Mouse (Mus musculus): Measurements from ENCODE around the gene Aspdh. TPM values are rescaled to one million over a fixed set of nuclear protein-coding genes. Genes with fewer than 3 reads are reported as not detected.

Gene Aspdh
- polyA plus RNA-seq, 1 experiment from 2014 or later, result 3.8 TPM

DNA sequence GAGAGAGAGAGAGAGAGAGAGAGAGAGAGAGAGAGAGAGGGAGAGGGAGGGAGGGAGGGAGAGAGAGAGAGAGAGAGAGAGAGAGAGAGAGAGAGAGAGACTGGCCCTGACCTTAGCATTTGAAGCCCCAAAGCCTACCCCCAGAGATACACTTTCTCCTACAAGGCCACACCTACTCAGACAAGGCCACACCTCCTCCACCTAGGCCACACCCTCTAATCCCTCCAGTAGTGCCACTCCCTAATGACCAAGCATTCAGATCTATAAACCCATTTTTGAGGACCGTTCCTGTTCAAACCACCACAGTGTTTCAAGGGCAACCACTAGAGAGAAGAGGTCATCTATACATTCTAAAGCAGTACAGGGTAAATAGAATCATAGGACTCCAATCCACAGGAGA is 8.9 kb upstream of the Aspdh start:
- Histone ChIP-seq H3K27ac (no peak overlapping the region), H3K9me3 (peaks cover 3% of the 10 kb centered on the region; the same call in 1 of the 2 replicates), H3K4me1 (peaks cover 15% of the 10 kb centered on the region), H3K9ac (no peak overlapping the region), H3K36me3 (peaks cover 60% of the 10 kb centered on the region), H3K27me3 (replicated peaks) (peaks cover 23% of the 10 kb centered on the region), H3K4me3 (no peak overlapping the region), H3K4me2 (replicated peaks) (no peak overlapping the region)
- WGBS, result 80% methylated on average over 1 of the region's 1 CpGs
- ATAC-seq (ENCODE audit: low FRiP score, low read depth), result no peak

DNA sequence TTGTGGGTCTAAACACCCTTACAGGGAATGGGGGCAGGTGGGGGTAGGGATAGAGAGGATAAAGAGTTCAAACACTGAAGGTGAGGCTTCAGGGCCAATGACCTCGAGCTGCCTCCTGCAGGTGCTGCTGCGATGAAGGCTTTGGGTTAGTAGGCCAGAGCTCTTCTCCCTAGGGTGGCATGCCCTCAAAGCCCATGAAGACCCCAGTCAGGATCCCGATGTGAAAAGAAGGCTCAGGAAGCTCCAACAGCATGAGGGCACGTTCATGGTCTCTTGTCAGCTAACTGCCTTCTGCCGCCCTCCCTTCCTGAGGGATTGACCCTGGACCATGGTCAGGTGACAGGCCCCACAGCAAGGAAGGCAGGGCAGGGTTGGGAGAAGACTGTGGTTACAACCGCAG is 5.1 kb upstream of the Aspdh start:
- Histone ChIP-seq H3K27ac (no peak overlapping the region), H3K36me3 (peaks cover 73% of the 10 kb centered on the region), H3K27me3 (replicated peaks) (peaks cover 47% of the 10 kb centered on the region), H3K4me1 (peaks cover 27% of the 10 kb centered on the region), H3K9me3 (peaks cover 3% of the 10 kb centered on the region; the same call in 1 of the 2 replicates), H3K4me3 (no peak overlapping the region), H3K4me2 (replicated peaks) (no peak overlapping the region), H3K9ac (no peak overlapping the region)
- WGBS, result 75% methylated on average over 6 of the region's 6 CpGs
- ATAC-seq (ENCODE audit: low FRiP score, low read depth), result no peak

DNA sequence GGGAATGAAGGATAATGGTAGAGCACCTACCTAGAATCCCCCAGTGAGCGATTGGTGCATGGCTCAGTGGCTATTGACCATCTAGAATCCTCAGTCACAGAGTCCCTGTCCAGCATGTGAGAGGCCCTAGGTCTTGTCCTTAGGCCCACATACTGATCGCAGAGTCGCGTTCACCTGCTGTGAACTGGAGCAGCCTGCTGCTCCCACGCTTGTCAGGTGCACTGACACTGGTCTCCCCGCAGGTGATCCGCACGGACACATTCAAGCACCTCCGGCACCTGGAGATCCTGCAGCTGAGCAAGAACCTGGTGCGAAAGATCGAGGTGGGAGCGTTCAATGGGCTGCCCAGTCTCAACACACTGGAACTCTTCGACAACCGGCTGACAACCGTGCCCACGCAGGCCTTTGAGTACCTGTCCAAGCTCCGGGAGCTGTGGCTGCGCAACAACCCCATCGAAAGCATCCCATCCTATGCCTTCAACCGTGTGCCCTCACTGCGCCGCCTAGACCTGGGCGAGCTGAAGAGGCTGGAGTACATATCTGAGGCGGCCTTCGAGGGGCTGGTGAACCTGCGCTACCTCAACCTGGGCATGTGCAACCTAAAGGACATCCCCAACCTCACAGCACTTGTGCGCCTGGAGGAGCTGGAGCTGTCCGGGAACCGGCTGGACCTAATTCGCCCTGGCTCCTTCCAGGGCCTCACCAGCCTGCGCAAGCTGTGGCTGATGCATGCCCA is 4.3 kb upstream of the Aspdh start:
- Histone ChIP-seq H3K9me3 (peaks cover 3% of the 10 kb centered on the region; the same call in 1 of the 2 replicates), H3K27ac (no peak overlapping the region), H3K9ac (no peak overlapping the region), H3K4me2 (replicated peaks) (no peak overlapping the region), H3K27me3 (replicated peaks) (peaks cover 47% of the 10 kb centered on the region), H3K4me3 (no peak overlapping the region), H3K36me3 (peaks cover 69% of the 10 kb centered on the region), H3K4me1 (peaks cover 32% of the 10 kb centered on the region)
- WGBS, result 78% methylated on average over 31 of the region's 31 CpGs
- ATAC-seq (ENCODE audit: low FRiP score, low read depth), result no peak

DNA sequence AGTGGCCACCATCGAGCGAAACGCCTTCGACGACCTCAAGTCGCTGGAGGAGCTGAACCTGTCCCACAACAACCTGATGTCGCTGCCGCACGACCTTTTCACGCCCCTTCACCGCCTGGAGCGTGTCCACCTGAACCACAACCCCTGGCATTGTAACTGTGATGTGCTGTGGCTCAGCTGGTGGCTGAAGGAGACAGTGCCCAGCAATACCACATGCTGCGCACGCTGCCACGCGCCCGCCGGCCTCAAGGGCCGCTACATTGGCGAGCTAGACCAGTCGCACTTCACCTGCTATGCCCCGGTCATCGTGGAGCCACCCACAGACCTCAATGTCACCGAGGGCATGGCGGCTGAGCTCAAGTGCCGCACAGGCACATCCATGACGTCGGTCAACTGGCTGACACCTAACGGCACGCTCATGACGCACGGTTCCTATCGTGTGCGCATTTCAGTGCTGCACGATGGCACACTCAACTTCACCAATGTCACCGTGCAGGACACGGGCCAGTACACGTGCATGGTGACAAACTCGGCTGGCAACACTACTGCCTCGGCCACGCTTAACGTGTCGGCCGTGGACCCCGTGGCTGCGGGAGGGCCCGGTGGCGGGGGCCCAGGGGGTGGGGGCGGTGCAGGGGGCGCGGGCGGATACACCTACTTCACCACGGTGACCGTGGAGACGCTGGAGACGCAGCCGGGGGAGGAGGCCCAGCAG is 3.5 kb upstream of the Aspdh start:
- H3K36me3 ChIP-seq, result peaks cover 64% of the 10 kb centered on the region
- H3K4me2 ChIP-seq (replicated peaks), result peak overlapping the region; percentile 42
- WGBS, result 59% methylated on average over 57 of the region's 57 CpGs
- H3K27me3 ChIP-seq (replicated peaks), result peaks cover 47% of the 10 kb centered on the region
- H3K9ac ChIP-seq, result no peak overlapping the region
- peaks cover 32% of the 10 kb centered on the region for H3K4me1 ChIP-seq
- no peak for ATAC-seq (ENCODE audit: low FRiP score, low read depth)
- H3K4me3 ChIP-seq, result no peak overlapping the region
- no peak overlapping the region for H3K27ac ChIP-seq
- H3K9me3 ChIP-seq, result peaks cover 3% of the 10 kb centered on the region; the same call in 1 of the 2 replicates

DNA sequence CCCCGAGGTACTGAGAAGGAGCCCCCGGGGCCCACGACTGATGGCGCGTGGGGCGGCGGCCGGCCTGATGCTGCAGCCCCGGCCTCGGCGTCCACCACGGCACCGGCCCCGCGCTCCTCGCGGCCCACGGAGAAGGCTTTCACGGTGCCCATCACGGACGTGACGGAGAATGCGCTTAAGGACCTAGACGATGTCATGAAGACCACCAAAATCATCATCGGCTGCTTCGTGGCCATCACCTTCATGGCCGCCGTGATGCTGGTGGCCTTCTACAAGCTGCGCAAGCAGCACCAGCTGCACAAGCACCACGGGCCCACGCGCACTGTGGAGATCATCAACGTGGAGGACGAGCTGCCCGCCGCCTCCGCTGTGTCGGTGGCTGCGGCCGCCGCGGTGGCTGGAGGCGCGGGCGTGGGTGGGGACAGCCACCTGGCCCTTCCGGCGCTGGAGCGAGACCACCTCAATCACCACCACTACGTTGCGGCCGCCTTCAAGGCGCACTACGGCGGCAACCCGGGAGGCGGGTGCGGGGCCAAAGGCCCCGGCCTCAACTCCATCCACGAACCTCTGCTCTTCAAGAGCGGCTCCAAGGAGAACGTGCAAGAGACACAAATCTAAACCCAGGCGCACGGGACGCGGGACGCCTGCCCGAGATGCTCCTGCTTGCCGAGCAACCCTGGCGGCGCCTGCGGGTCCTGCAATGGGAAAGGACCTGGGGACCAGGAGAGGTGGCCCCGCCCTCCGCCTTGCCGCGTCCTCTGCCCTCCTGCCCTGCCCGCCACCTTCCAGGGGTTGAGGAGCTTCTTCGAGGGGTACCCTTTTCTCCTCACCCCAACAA is 2.8 kb upstream of the Aspdh start:
- ATAC-seq (ENCODE audit: low FRiP score, low read depth), result no peak
- H3K27me3 ChIP-seq (replicated peaks), result peaks cover 47% of the 10 kb centered on the region
- H3K4me2 ChIP-seq (replicated peaks), result peak overlapping the region; percentile 42
- no peak overlapping the region for H3K27ac ChIP-seq
- H3K9me3 ChIP-seq, result peaks cover 3% of the 10 kb centered on the region; the same call in 1 of the 2 replicates
- 0 out of 2 replicates have a peak overlapping the region, but pooled peaks have one; percentile 26 for H3K9ac ChIP-seq
- H3K4me1 ChIP-seq, result peaks cover 32% of the 10 kb centered on the region
- WGBS, result 15% methylated on average over 77 of the region's 77 CpGs
- H3K36me3 ChIP-seq, result peaks cover 56% of the 10 kb centered on the region
- H3K4me3 ChIP-seq, result no peak overlapping the region

DNA sequence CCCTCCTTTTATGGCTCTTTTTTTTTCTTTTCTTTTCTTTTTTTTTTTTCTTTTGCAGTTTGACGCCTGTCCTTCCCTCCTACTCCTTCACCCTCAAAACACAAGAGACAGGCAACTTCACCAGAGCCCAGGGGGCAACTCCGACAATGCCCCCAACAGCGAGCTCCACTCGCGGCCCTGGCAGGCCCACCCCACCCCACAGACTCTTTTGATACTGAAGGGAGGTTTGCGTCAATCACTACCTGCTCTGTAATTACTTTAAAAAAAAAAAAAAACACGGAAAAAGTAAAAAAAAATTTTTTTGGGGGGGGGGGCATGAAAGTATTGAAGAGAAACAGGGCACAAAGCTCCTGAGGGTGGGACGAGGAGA is 2.1 kb upstream of the Aspdh start:
- Histone ChIP-seq H3K4me1 (peaks cover 32% of the 10 kb centered on the region), H3K27me3 (replicated peaks) (peaks cover 47% of the 10 kb centered on the region), H3K4me2 (replicated peaks) (no peak overlapping the region), H3K4me3 (no peak overlapping the region), H3K27ac (no peak overlapping the region), H3K9ac (0 out of 2 replicates have a peak overlapping the region, but pooled peaks have one; percentile 26), H3K36me3 (peaks cover 50% of the 10 kb centered on the region), H3K9me3 (peaks cover 2% of the 10 kb centered on the region; the same call in 1 of the 2 replicates)
- no peak for ATAC-seq (ENCODE audit: low FRiP score, low read depth)
- WGBS, result 32% methylated on average over 8 of the region's 8 CpGs

DNA sequence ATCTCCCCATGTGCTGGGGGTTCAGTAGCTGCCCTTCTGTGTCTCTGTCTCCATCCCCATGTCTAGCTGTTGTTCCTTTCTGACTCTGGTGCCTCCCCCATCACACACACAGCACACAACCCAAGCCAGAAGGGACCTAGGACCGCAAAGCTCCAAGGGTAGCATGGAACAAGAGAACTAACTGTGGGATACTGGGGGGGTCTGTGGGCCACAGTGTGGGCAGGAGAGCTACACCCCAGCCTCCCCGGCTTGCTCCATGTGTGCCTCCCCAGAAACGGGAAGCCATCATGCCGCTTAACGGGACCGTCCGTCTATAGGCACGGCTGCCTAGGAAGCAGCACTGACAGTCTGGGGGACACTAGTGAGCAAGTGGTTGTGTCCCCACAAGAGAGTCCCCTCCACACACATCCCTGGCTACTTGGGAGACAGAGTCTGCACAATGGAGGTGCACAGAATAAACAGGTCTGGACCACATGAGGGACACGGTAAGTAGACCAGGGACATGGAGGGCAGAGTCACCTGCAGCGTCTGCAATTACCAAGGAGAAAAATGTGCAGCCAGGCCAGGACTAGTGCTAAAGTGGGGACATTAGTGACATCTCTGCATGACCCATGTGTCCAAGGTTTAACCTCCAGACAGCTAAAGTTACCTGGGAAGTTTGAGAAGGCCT is 1.5 kb upstream of the Aspdh start:
- Histone ChIP-seq H3K36me3 (peaks cover 43% of the 10 kb centered on the region), H3K27ac (no peak overlapping the region), H3K27me3 (replicated peaks) (peaks cover 47% of the 10 kb centered on the region), H3K4me3 (no peak overlapping the region), H3K4me2 (replicated peaks) (no peak overlapping the region), H3K9ac (no peak overlapping the region), H3K4me1 (peaks cover 36% of the 10 kb centered on the region), H3K9me3 (no peaks in the 10 kb centered on the region)
- 88% methylated on average over 10 of the region's 10 CpGs for WGBS
- no peak for ATAC-seq (ENCODE audit: low FRiP score, low read depth)

DNA sequence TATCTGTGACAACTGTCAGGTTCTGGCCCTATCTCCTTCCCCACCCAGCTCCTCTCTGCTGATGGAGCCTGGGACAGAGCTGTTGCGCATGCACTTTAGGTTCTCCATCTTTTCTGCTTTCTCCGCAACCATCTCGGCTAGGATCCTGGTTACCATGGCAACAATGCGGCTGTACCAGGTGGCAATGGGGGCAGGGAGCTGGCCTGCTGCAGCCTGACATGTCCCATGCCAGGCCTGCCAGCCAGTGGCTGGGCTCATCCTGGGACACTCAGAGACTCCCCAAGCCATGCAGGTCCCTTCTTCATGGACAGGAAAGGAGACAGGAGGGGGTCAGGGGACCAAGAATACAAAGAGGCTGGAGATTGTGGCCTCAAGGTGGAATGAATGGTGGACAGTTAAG is 680 bp upstream of the Aspdh start:
- peaks cover 41% of the 10 kb centered on the region for H3K27me3 ChIP-seq (replicated peaks)
- peaks cover 36% of the 10 kb centered on the region for H3K36me3 ChIP-seq
- H3K4me1 ChIP-seq, result peaks cover 41% of the 10 kb centered on the region
- H3K9ac ChIP-seq, result peak overlapping the region; percentile 38; the same call in 1 of the 2 replicates
- ATAC-seq (ENCODE audit: low FRiP score, low read depth), result no peak
- 16% methylated on average over 4 of the region's 4 CpGs for WGBS
- H3K4me2 ChIP-seq (replicated peaks), result peak overlapping the region; percentile 20; the same call in 1 of the 2 replicates
- no peak overlapping the region; the same call in 1 of the 2 replicates for H3K4me3 ChIP-seq
- no peaks in the 10 kb centered on the region for H3K9me3 ChIP-seq
- peak overlapping the region; percentile 46; the same call in 1 of the 2 replicates for H3K27ac ChIP-seq

DNA sequence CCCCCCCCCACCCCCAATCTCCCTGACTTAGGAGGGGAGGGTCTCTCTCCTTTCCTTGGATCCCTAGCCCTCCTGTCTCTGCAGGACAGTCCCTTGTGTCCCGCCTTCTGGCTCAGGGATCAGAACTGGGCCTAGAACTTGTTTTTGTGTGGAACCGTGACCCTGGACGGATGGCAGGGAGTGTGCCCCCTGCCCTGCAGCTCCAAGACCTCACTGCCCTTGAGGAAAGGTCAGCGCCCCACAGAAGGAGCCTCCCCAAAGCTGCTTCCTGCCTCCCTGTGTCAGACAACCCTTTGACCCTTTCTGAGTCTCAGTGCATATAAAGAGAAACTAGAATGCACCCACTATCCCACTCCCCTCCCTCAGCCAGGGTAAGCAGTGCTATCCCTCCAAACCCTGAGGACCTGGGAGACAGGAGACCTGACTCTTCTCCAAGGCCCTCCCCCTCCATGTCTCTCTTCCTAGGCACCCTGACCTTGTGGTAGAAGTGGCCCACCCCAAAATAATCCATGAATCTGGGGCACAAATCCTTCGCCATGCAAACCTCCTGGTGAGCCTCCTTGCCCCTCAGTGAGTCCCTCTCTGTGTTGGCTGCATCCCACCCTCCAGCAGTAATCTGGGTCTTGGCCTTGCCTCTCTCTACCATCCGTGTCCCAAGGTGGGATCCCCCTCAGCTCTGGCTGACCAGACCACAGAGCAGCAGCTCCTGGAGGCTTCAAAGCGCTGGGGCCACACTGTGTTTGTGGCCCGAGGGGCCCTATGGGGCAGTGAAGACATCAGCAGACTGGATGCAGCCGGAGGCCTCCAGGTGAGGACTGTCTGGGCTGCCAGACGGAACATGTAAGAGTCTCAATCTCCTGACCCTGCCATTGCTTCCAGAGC is 1.1 kb downstream of the Aspdh start:
- H3K4me1 ChIP-seq, result peaks cover 43% of the 10 kb centered on the region
- H3K36me3 ChIP-seq, result peaks cover 21% of the 10 kb centered on the region
- H3K4me2 ChIP-seq (replicated peaks), result no peak overlapping the region
- no peak for ATAC-seq (ENCODE audit: low FRiP score, low read depth)
- 83% methylated on average over 10 of the region's 10 CpGs for WGBS
- H3K27ac ChIP-seq, result no peak overlapping the region
- H3K9ac ChIP-seq, result no peak overlapping the region
- H3K4me3 ChIP-seq, result no peak overlapping the region
- H3K27me3 ChIP-seq (replicated peaks), result peaks cover 24% of the 10 kb centered on the region
- H3K9me3 ChIP-seq, result no peaks in the 10 kb centered on the region

DNA sequence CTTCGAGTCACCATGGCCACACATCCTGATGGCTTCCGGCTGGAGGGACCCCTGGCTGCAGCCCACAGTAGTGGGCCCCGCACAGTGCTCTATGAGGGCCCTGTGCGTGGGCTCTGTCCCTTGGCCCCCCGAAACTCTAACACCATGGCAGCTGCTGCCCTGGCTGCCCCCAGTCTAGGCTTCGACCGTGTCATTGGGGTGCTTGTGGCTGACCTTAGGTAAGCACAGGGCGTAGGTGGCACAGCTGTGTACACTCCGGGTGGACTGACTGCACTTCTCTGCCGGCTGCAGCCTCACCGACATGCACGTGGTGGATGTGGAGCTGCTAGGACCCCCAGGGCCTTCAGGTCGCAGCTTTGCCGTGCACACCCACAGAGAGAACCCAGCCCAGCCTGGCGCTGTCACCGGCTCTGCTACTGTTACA is 1.7 kb downstream of the Aspdh start:
- peaks cover 14% of the 10 kb centered on the region for H3K36me3 ChIP-seq
- H3K4me3 ChIP-seq, result no peak overlapping the region
- no peaks in the 10 kb centered on the region for H3K9me3 ChIP-seq
- no peak overlapping the region for H3K9ac ChIP-seq
- H3K4me2 ChIP-seq (replicated peaks), result peak overlapping the region; percentile 58; the same call in 1 of the 2 replicates
- ATAC-seq (ENCODE audit: low FRiP score, low read depth), result 0 out of 2 replicates have a peak, but pooled peaks have one; percentile 3
- H3K27me3 ChIP-seq (replicated peaks), result peaks cover 18% of the 10 kb centered on the region
- H3K27ac ChIP-seq, result 0 out of 2 replicates have a peak overlapping the region, but pooled peaks have one; percentile 32
- 86% methylated on average over 16 of the region's 16 CpGs for WGBS
- peaks cover 47% of the 10 kb centered on the region for H3K4me1 ChIP-seq

Measured in neural tube, embryonic 12.5 days (tissue).